Mouse (Mus musculus) erythroid progenitor cell, adult 5-6 weeks (primary cell): Measurements from ENCODE around the gene Egr4. TPM values are rescaled to one million over a fixed set of nuclear protein-coding genes. Genes with fewer than 3 reads are reported as not detected.

Experiments used
- total RNA-seq, 2 experiments: library from RNA; stranded (forward) in 1 of 2; stranded (reverse) in 1 of 2; fragments of 150-400 nt in 1 of 2; fragments of 186-747, 209-891 nt in 1 of 2; gene quantifications; 2 replicates each; pipeline versions ENCODE4 v1.2.3 to v1.2.4; 2015 to 2017; ENCODE audit warnings: low replicate concordance in 2 of 2

The Egr4 gene
- total RNA-seq, 2 experiments from 2014 or later: not detected

Other genes starting within 250 kb of the Egr4 start
- gene Sfxn5, start 180.2 kb downstream of the Egr4 start, total RNA-seq (2015; ENCODE audit: low replicate concordance): 0.72 and 0.84 TPM in 2 replicates
- 1.2 and 1.7 TPM in 2 replicates for gene Sfxn5, start 180.2 kb downstream of the Egr4 start, total RNA-seq (2017; ENCODE audit: low replicate concordance)
- 0.36 and 0.84 TPM in 2 replicates for gene Rab11fip5, start 139.0 kb downstream of the Egr4 start, total RNA-seq (2015; ENCODE audit: low replicate concordance)
- gene Rab11fip5, start 139.0 kb downstream of the Egr4 start, total RNA-seq (2017; ENCODE audit: low replicate concordance): 3.6 TPM in 1 of 2 replicates, not detected in the other
- gene Noto, start 89.7 kb downstream of the Egr4 start, total RNA-seq (2015; ENCODE audit: low replicate concordance): not detected in 2 replicates
- gene Noto, start 89.7 kb downstream of the Egr4 start, total RNA-seq (2017; ENCODE audit: low replicate concordance): not detected in 2 replicates
- 2.5 and 6.7 TPM in 2 replicates for gene Smyd5, start 81.6 kb downstream of the Egr4 start, total RNA-seq (2015; ENCODE audit: low replicate concordance)
- gene Smyd5, start 81.6 kb downstream of the Egr4 start, total RNA-seq (2017; ENCODE audit: low replicate concordance): 2.4 and 6.2 TPM in 2 replicates
- gene Cct7, start 62.1 kb downstream of the Egr4 start, total RNA-seq (2015; ENCODE audit: low replicate concordance): 97.7 and 102 TPM in 2 replicates
- gene Cct7, start 62.1 kb downstream of the Egr4 start, total RNA-seq (2017; ENCODE audit: low replicate concordance): 82.3 and 112 TPM in 2 replicates
- gene Pradc1, start 61.6 kb downstream of the Egr4 start, total RNA-seq (2015; ENCODE audit: low replicate concordance): 17.7 and 18.9 TPM in 2 replicates
- gene Pradc1, start 61.6 kb downstream of the Egr4 start, total RNA-seq (2017; ENCODE audit: low replicate concordance): 1.4 and 3.1 TPM in 2 replicates
- gene Fbxo41, start 10.6 kb downstream of the Egr4 start, total RNA-seq (2015; ENCODE audit: low replicate concordance): not detected in 2 replicates
- gene Fbxo41, start 10.6 kb downstream of the Egr4 start, total RNA-seq (2017; ENCODE audit: low replicate concordance): not detected in 2 replicates
- gene Alms1, start 73.9 kb upstream of the Egr4 start, total RNA-seq (2015; ENCODE audit: low replicate concordance): 50.7 and 50.8 TPM in 2 replicates
- 66.1 and 66.9 TPM in 2 replicates for gene Alms1, start 73.9 kb upstream of the Egr4 start, total RNA-seq (2017; ENCODE audit: low replicate concordance)
- not detected in 2 replicates for gene Nat8f7, start 199.6 kb upstream of the Egr4 start, total RNA-seq (2015; ENCODE audit: low replicate concordance)
- gene Nat8f7, start 199.6 kb upstream of the Egr4 start, total RNA-seq (2017; ENCODE audit: low replicate concordance): not detected in 2 replicates